Mouse (Mus musculus) heart, postnatal 10 days (tissue): ENCODE results near the gene S100a5. TPM values are rescaled to one million over a fixed set of nuclear protein-coding genes. Genes with fewer than 3 reads are reported as not detected.

Experiments
- DNase-seq, 2 experiments: peaks; one replicate each; pipeline ENCODE4 v3.0.0; 2021
- intact Hi-C: fragments of 180-260 bp; cut with DNase I; formaldehyde crosslinking; loops from one replicate; pipeline ENCODE4 v1.15.1; 2025
- total RNA-seq, 2 experiments: library from RNA; stranded (reverse); gene quantifications; 2 replicates each; pipeline ENCODE4 v1.2.3; 2021

Gene S100a5
- total RNA-seq, 2 experiments from 2014 or later, result not detected

DNA sequence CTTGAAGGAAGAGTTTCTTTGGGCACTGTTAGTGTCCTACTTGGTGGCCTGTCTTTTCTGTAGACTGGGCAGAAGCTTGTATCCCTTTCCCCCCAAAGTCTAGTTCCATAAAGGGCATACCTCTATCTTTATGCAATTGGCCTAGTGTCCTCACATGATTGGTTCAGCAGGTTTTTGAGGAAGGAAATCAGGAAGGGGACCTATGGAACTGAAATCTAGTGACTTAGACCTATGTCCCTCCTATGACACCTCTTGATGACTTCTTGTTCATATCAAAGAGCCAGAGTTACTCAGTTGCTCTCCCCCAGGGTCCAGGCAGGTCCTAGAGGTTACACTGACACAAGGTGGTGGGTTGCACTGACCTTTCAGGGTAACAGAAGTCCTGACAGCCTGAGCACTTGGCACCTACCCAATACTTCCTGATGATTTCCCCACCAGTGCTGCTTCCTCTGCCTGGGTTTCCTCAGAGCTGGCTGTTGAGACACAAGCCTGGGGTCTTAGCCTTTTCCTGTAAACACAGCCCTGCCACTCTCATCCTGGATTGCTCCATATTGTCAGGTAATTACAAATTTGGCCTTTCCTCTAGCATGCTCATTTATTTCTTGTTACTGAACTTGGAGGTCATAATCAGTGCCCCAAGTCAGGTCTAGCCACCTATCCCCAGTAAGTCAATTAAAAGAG, 51.2 kb downstream of the S100a5 start:
- intact Hi-C loops, result loop anchor here (10.0 kb wide), 1 partner anchor 245 kb away; no protein-coding TSS in a partner anchor
- no peak for DNase-seq

Other genes starting within 250 kb of the S100a5 start
- 1 to 10 TPM; 1.9 to 3.3 TPM for gene Slc27a3, start 218.6 kb upstream of the S100a5 start, total RNA-seq
- gene Ints3, start 174.9 kb upstream of the S100a5 start, total RNA-seq, result 10 to 100 TPM; 24.4 to 28.3 TPM
- gene Npr1, start 142.7 kb upstream of the S100a5 start, total RNA-seq, result 10 to 100 TPM; 35.4 to 37.8 TPM
- gene Ilf2, start 132.4 kb upstream of the S100a5 start, total RNA-seq, result 10 to 100 TPM; 55.3 to 57.5 TPM
- 10 to 100 TPM; 55.9 to 62.7 TPM for gene Snapin, start 117.5 kb upstream of the S100a5 start, total RNA-seq
- 100 to 1,000 TPM; 126 to 128 TPM for gene Chtop, start 99.0 kb upstream of the S100a5 start, total RNA-seq
- 100 to 1,000 TPM; 418 to 437 TPM for gene S100a1, start 94.1 kb upstream of the S100a5 start, total RNA-seq
- gene S100a13, start 94.1 kb upstream of the S100a5 start, total RNA-seq, result 10 to 100 TPM; 40.6 to 42.3 TPM
- not detected for gene S100a14, start 81.7 kb upstream of the S100a5 start, total RNA-seq
- gene S100a16, start 71.3 kb upstream of the S100a5 start, total RNA-seq, result 100 to 1,000 TPM; 108 to 126 TPM
- not detected for gene S100a3, start 47.9 kb upstream of the S100a5 start, total RNA-seq
- not detected for gene S100a2, start 18.3 kb upstream of the S100a5 start, total RNA-seq
- gene Gm42674, start 6.6 kb upstream of the S100a5 start, total RNA-seq, result not detected
- gene S100a4, start 4.8 kb upstream of the S100a5 start, total RNA-seq, result 10 to 100 TPM; 10.3 to 11.7 TPM
- 10 to 100 TPM; 81.8 to 85.3 TPM for gene S100a6, start 4.4 kb downstream of the S100a5 start, total RNA-seq
- gene S100a7a, start 45.5 kb downstream of the S100a5 start, total RNA-seq, result under 1 TPM in 1 of 2 experiments, not detected in 1; 0.20 TPM
- 1 to 10 TPM; 3.7 to 4.7 TPM for gene S100a8, start 60.5 kb downstream of the S100a5 start, total RNA-seq
- 1 to 10 TPM; 5.2 to 6.7 TPM for gene S100a9, start 87.2 kb downstream of the S100a5 start, total RNA-seq
- not detected for gene Pglyrp4, start 118.4 kb downstream of the S100a5 start, total RNA-seq
- not detected for gene Gm5849, start 169.4 kb downstream of the S100a5 start, total RNA-seq